Mouse (Mus musculus): ENCODE data around the gene Gm44790. TPM values are rescaled to one million over a fixed set of nuclear protein-coding genes. Genes with fewer than 3 reads are reported as not detected.

Gene Gm44790
- polyA plus RNA-seq, 1 experiment: not detected

GRCm38 (mm10) chr6:86399995-86400394, 26.5 kb upstream of the Gm44790 start:
- TF ChIP-seq GATA1 (IDR thresholded peaks at IDR 0.05; ENCODE audit: low read length): no peak

GRCm38 (mm10) chr6:86400972-86401371, 25.5 kb upstream of the Gm44790 start:
- no peak for TF ChIP-seq GATA1 (IDR thresholded peaks at IDR 0.05; ENCODE audit: low read length)

GRCm38 (mm10) chr6:86402681-86403607, 23.5 kb upstream of the Gm44790 start:
- no peak for TF ChIP-seq GATA1 (IDR thresholded peaks at IDR 0.05; ENCODE audit: low read length)

GRCm38 (mm10) chr6:86403728-86404099, 22.7 kb upstream of the Gm44790 start:
- no peak for TF ChIP-seq GATA1 (IDR thresholded peaks at IDR 0.05; ENCODE audit: low read length)

- TF ChIP-seq GATA1 (IDR thresholded peaks at IDR 0.05; ENCODE audit: low read length): no peak
Measured at GRCm38 (mm10) chr6:86404100-86404861, 22.2 kb upstream of the Gm44790 start, which contains the start of gene Tia1. Tia1 (plus strand) TSS chr6:86404219.

GRCm38 (mm10) chr6:86404996-86405395, 21.5 kb upstream of the Gm44790 start:
- no peak for TF ChIP-seq GATA1 (IDR thresholded peaks at IDR 0.05; ENCODE audit: low read length)

GRCm38 (mm10) chr6:86406306-86406705, 20.2 kb upstream of the Gm44790 start:
- no peak for TF ChIP-seq GATA1 (IDR thresholded peaks at IDR 0.05; ENCODE audit: low read length)

- no peak for TF ChIP-seq GATA1 (IDR thresholded peaks at IDR 0.05; ENCODE audit: low read length)
Measured at GRCm38 (mm10) chr6:86418711-86419110, 7.7 kb upstream of the Gm44790 start.

GRCm38 (mm10) chr6:86419239-86419638, 7.2 kb upstream of the Gm44790 start:
- TF ChIP-seq GATA1 (IDR thresholded peaks at IDR 0.05; ENCODE audit: low read length): no peak

GRCm38 (mm10) chr6:86420491-86420890, 6.0 kb upstream of the Gm44790 start:
- no peak for TF ChIP-seq GATA1 (IDR thresholded peaks at IDR 0.05; ENCODE audit: low read length)

GRCm38 (mm10) chr6:86431531-86431930, 5.1 kb downstream of the Gm44790 start:
- no peak for TF ChIP-seq GATA1 (IDR thresholded peaks at IDR 0.05; ENCODE audit: low read length)

- TF ChIP-seq GATA1 (IDR thresholded peaks at IDR 0.05; ENCODE audit: low read length): no peak
Measured at GRCm38 (mm10) chr6:86433696-86434095, 7.2 kb downstream of the Gm44790 start.

GRCm38 (mm10) chr6:86437711-86438110, 11.3 kb downstream of the Gm44790 start:
- TF ChIP-seq GATA1 (IDR thresholded peaks at IDR 0.05; ENCODE audit: low read length): no peak

GRCm38 (mm10) chr6:86438272-86439118, 12.0 kb downstream of the Gm44790 start, which contains the start of gene C87436:
C87436 (plus strand) TSS chr6:86438374.
- TF ChIP-seq GATA1 (IDR thresholded peaks at IDR 0.05; ENCODE audit: low read length): no peak

GRCm38 (mm10) chr6:86439119-86439496, 12.7 kb downstream of the Gm44790 start:
- TF ChIP-seq GATA1 (IDR thresholded peaks at IDR 0.05; ENCODE audit: low read length): no peak
